Mouse (Mus musculus) G1E (cell line): ENCODE results near the gene Cacna1s. TPM values are rescaled to one million over a fixed set of nuclear protein-coding genes. Genes with fewer than 3 reads are reported as not detected.

Experiments
- ATAC-seq: 2 replicates; pipeline ENCODE4 v1.8.0; 2016; ENCODE audit warnings: mild to moderate bottlenecking; ENCODE audit not compliant: insufficient number of reproducible peaks, poor library complexity, low FRiP score, severe bottlenecking; ENCODE audit errors: extremely low read depth
- DNase-seq: peaks from one replicate; pipeline ENCODE4 v3.0.0; 2012; ENCODE audit warnings: low spot score
- H3K27me3 ChIP-seq: 2 replicates; pipeline ENCODE4 v1.6.1; 2012; ENCODE audit warnings: mild to moderate bottlenecking, low read length, inconsistent platforms; ENCODE audit not compliant: insufficient read depth
- H3K36me3 ChIP-seq: replicated peaks from 2 replicates; pipeline ENCODE3; 2012; ENCODE audit warnings: mild to moderate bottlenecking, inconsistent platforms
- H3K4me1 ChIP-seq: 2 replicates; pipeline ENCODE4 v1.6.1; 2012; ENCODE audit warnings: low read depth, low read length, inconsistent platforms, mixed read lengths; ENCODE audit not compliant: insufficient read depth
- H3K4me3 ChIP-seq: 2 replicates; pipeline ENCODE4 v1.5.1; 2012; ENCODE audit warnings: low read depth, mild to moderate bottlenecking, inconsistent platforms, low read length, moderate library complexity, mixed read lengths
- H3K9me3 ChIP-seq: replicated peaks from 2 replicates; pipeline ENCODE4 v1.6.1; 2012; ENCODE audit warnings: inconsistent platforms
- CTCF ChIP-seq: IDR thresholded peaks from 2 replicates; pipeline ENCODE4 v1.5.1; 2012; ENCODE audit warnings: low read depth, low read length, inconsistent platforms, mixed read lengths
- GATA1 ChIP-seq: IDR thresholded peaks from 2 replicates; pipeline ENCODE4 v1.6.1; 2012; ENCODE audit warnings: borderline replicate concordance, low read length, inconsistent platforms, mixed read lengths
- GATA2 ChIP-seq: IDR thresholded peaks from 2 replicates; pipeline ENCODE4 v1.6.1; 2012; ENCODE audit warnings: low read depth, low read length, inconsistent platforms, borderline replicate concordance
- POLR2AphosphoS5 ChIP-seq: IDR thresholded peaks from 2 replicates; pipeline ENCODE4 v1.6.1; 2012; ENCODE audit warnings: low read depth, low read length, inconsistent platforms; ENCODE audit not compliant: insufficient replicate concordance
- TAL1 ChIP-seq: conservative IDR thresholded peaks from 2 replicates; pipeline ENCODE4 v1.6.1; 2012; ENCODE audit warnings: low read depth, low read length, inconsistent platforms, mixed read lengths
- polyA plus RNA-seq: library from polyadenylated mRNA; stranded (reverse); fragments of >175 nt; gene quantifications from 2 replicates; pipeline ENCODE4 v1.2.3, GENCODE M21; 2012
- total RNA-seq, 2 experiments: library from RNA; stranded (forward) in 1 of 2; stranded (reverse) in 1 of 2; fragments of 200-1000 nt in 1 of 2; fragments of >200 nt in 1 of 2; fragmentation: Nextera tagmentation in 1 of 2; gene quantifications; 2 replicates each; pipeline ENCODE4 v1.2.3; 2014 to 2017

The Cacna1s gene
- total and polyA plus RNA-seq, 3 experiments: 0.11 TPM; not detected in 2

DNA sequence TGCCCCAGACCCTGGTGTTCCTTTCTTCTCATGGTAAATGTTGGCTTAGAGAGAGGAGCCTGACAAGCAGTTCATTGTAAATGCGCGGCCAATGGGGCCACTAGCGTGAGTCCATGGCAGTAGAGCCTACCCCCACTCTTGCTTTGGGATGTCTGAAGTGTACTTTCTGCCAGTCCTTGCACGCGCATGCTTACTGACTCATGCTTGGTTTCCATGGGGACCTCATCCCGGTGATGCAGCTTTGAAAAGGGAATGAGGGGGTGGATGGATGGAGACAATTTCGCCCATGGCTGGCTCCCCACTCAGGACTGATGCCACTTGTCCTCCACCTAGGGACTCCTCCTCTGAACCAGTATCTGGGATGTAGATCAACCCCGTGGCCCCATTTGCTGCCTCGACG lies 91.0 kb downstream of the Cacna1s start:
- H3K27me3 ChIP-seq: no peaks in the 10 kb centered on the region
- no peaks in the 10 kb centered on the region for H3K9me3 ChIP-seq
- DNase-seq (no peak), ATAC-seq (no peak)
- TF ChIP-seq GATA2: no peak
- TF ChIP-seq CTCF: no peak
- TF ChIP-seq GATA1: no peak
- TF ChIP-seq TAL1: no peak
- no peak for TF ChIP-seq POLR2AphosphoS5
- peaks cover 59% of the 10 kb centered on the region for H3K4me1 ChIP-seq
- H3K36me3 ChIP-seq: peaks cover 69% of the 10 kb centered on the region
- H3K4me3 ChIP-seq: no peak overlapping the region

DNA sequence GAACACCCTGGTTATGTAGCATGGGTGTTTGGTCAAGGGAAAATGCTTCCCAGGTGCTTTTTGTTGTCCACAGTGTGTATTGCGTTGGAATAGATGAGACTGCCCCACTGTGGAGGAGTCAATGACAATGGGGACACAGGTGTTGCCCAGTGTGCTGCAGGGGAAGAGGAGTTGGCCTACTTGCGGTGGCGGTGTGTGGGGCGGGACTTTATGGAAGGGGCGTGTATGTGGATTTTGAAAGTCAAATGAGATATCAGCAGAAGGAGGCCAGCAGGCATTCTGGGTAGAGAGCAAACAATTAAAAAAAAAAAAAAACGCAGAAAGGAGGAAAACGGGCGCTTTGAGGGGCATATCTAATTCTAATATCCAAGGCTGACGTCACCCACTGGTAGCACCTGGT lies 97.2 kb downstream of the Cacna1s start:
- H3K36me3 ChIP-seq: peaks cover 98% of the 10 kb centered on the region
- peaks cover 9% of the 10 kb centered on the region; the same call in 1 of the 2 replicates for H3K4me1 ChIP-seq
- no peak overlapping the region for H3K4me3 ChIP-seq
- no peaks in the 10 kb centered on the region for H3K27me3 ChIP-seq
- DNase-seq (no peak), ATAC-seq (no peak)
- no peak for TF ChIP-seq POLR2AphosphoS5
- no peaks in the 10 kb centered on the region for H3K9me3 ChIP-seq

DNA sequence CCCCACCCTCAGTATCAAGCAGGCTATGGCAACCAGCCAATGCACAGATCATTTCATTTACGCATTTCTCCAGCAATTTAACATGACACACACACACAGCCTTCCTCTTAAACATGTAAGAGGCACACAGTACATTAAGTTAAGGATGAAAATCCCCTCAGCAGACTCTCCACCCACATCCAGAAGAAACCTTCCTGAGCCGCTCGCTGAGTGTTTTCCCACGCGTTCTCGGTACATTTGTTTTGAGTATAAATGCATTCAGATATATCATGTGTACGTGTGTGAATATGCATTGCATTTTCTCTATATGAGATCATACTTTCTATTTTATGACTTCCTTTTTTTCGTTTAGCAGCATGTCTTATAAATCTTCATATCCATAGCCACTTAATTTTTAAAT lies 98.8 kb downstream of the Cacna1s start:
- Histone ChIP-seq H3K9me3 (no peaks in the 10 kb centered on the region), H3K36me3 (peaks cover 99% of the 10 kb centered on the region), H3K4me1 (peaks cover 5% of the 10 kb centered on the region; the same call in 1 of the 2 replicates), H3K27me3 (no peaks in the 10 kb centered on the region), H3K4me3 (no peak overlapping the region)
- ATAC-seq (no peak), DNase-seq (no peak)
- TF ChIP-seq CTCF (no peak), GATA2 (no peak), GATA1 (no peak)

DNA sequence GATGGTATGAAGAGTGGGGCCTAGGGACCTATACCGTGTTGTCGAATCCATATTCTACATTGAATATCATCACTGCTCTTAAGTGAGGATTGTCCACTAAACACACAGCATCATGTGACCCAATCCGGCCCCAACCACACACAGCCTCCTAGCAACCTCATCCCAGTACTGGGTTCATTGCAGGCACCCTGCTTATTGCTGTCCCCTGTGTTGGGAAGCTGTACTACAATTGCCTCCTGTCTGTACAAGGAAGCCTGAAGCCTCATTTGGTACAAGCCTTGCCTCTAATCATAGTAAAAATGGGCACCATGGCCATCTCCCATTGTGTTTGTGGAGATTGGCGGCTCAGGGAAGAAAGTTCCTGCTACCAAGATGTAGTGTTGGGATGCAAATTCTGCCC lies 103.8 kb downstream of the Cacna1s start:
- no peak overlapping the region for H3K4me3 ChIP-seq
- no peaks in the 10 kb centered on the region for H3K9me3 ChIP-seq
- DNase-seq (no peak), ATAC-seq (no peak)
- H3K27me3 ChIP-seq: no peaks in the 10 kb centered on the region
- peaks cover 99% of the 10 kb centered on the region for H3K36me3 ChIP-seq
- no peaks in the 10 kb centered on the region for H3K4me1 ChIP-seq
- no peak for TF ChIP-seq CTCF
- no peak for TF ChIP-seq TAL1
- TF ChIP-seq GATA2: no peak
- TF ChIP-seq POLR2AphosphoS5: no peak
- TF ChIP-seq GATA1: no peak

DNA sequence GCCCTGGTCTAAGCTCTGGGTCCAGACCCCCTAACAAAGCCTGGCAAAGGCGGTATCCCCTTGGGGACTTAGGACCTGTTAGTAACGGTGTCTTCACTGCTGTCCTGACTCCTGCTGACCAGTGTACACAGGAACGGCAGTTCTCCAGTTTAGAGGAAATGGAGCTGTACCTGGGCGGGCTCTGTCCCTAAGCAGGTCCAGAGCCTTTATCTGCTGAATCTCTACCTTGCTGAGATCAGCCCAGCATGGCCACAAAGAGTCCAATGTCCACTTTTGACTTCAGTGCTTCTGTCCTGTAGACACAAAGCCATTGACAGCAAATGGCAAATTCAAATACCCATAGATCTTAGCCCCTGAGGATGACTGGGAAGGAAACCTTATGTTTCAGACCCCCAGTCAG lies 104.4 kb downstream of the Cacna1s start:
- Histone ChIP-seq H3K4me1 (no peaks in the 10 kb centered on the region), H3K4me3 (no peak overlapping the region), H3K36me3 (peaks cover 99% of the 10 kb centered on the region), H3K27me3 (no peaks in the 10 kb centered on the region), H3K9me3 (no peaks in the 10 kb centered on the region)
- no peak for DNase-seq
- no peak for ATAC-seq
- TF ChIP-seq GATA2: no peak
- no peak for TF ChIP-seq GATA1
- TF ChIP-seq TAL1: no peak
- no peak for TF ChIP-seq CTCF
- no peak for TF ChIP-seq POLR2AphosphoS5

DNA sequence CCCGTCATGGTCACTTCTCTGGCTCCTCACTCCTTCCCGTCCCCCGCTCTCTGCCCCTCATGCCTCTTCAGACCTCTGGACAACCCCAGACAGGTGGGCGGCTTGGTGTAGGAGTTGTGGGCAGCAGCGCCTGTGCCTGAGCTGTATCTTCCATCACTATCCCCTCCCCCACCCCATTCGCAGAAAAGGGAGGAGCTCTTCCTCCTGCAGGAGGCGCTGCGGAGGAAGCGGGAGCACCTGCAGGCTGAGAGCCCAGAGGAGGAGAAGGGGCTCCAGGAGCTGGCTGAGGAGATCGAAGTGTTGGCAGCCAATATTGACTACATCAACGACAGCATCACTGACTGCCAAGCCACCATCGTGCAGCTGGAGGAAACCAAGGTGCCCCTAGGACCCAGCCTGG lies 107.3 kb downstream of the Cacna1s start:
- Histone ChIP-seq H3K27me3 (no peaks in the 10 kb centered on the region), H3K4me3 (no peak overlapping the region), H3K9me3 (no peaks in the 10 kb centered on the region), H3K36me3 (peaks cover 99% of the 10 kb centered on the region), H3K4me1 (no peaks in the 10 kb centered on the region)
- no peak for TF ChIP-seq GATA2
- TF ChIP-seq GATA1: no peak
- TF ChIP-seq POLR2AphosphoS5: no peak
- TF ChIP-seq CTCF: no peak
- no peak for TF ChIP-seq TAL1
- ATAC-seq (no peak), DNase-seq (no peak)

DNA sequence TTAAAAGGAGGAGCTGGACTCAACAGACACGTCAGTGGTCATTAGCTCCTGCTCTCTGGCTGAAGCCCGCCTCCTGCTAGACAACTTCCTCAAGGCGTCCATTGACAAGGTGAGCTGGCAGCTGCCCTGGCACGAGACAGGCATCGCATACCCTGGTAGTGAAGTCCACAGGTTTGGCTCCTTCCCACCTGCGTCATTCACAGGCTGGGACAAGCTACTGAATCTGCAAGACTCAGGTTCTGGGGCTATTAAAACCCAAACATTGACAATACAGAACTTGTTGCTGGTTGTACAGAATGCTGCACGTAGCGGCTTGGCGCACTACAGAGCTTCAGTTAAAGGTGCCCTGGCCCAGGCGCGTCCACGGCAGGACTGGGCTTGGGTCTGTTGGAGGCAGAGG lies 107.7 kb downstream of the Cacna1s start:
- no peaks in the 10 kb centered on the region for H3K4me1 ChIP-seq
- ATAC-seq: no peak
- peaks cover 99% of the 10 kb centered on the region for H3K36me3 ChIP-seq
- no peak for DNase-seq
- H3K9me3 ChIP-seq: no peaks in the 10 kb centered on the region
- TF ChIP-seq CTCF (no peak), GATA1 (no peak), POLR2AphosphoS5 (no peak), TAL1 (no peak), GATA2 (no peak)
- H3K27me3 ChIP-seq: no peaks in the 10 kb centered on the region
- no peak overlapping the region for H3K4me3 ChIP-seq
